Mouse (Mus musculus): ENCODE results near the gene Ss18l2. TPM values are rescaled to one million over a fixed set of nuclear protein-coding genes. Genes with fewer than 3 reads are reported as not detected.

Ss18l2 gene
- polyA plus RNA-seq, 2 experiments: 73.7 to 143 TPM

GRCm38 (mm10) chr9:121752774-121753173 lies 42.6 kb downstream of the Ss18l2 start:
- H3K27me3 ChIP-seq (ENCODE audit: control insufficient read depth, insufficient read depth, low read length): no peaks in the 10 kb centered on the region
- H3K4me3 ChIP-seq (replicated peaks; ENCODE audit: low read length): no peak overlapping the region
- no peak overlapping the region for H3K27ac ChIP-seq (replicated peaks; ENCODE audit: low read depth, low read length)
- peaks cover 89% of the 10 kb centered on the region for H3K36me3 ChIP-seq (ENCODE audit: control insufficient read depth, insufficient read depth, low read length)
- DNase-seq (ENCODE audit: low spot score): no peak
- H3K9me3 ChIP-seq (ENCODE audit: control insufficient read depth, low read length): no peaks in the 10 kb centered on the region
- no peak for ATAC-seq (ENCODE audit: low FRiP score, low read depth)
- H3K4me2 ChIP-seq (replicated peaks; ENCODE audit: low read depth, low read length, severe bottlenecking): no peak overlapping the region
- WGBS: 93% methylated on average over 9 of the region's 9 CpGs
- peaks cover 2% of the 10 kb centered on the region; the same call in 1 of the 2 replicates for H3K4me1 ChIP-seq (ENCODE audit: control insufficient read depth, insufficient read depth, low read length)
- no peak for TF ChIP-seq POLR2A (IDR thresholded peaks at IDR 0.05; ENCODE audit: borderline replicate concordance, extremely low read depth, insufficient read depth, insufficient read length)
- H3K9ac ChIP-seq (ENCODE audit: low read depth, low read length, severe bottlenecking): no peak overlapping the region

- Histone ChIP-seq H3K4me3 (replicated peaks; ENCODE audit: low read length) (no peak overlapping the region), H3K4me1 (ENCODE audit: control insufficient read depth, insufficient read depth, low read length) (peaks cover 14% of the 10 kb centered on the region), H3K36me3 (ENCODE audit: control insufficient read depth, insufficient read depth, low read length) (peaks cover 70% of the 10 kb centered on the region), H3K4me2 (replicated peaks; ENCODE audit: low read depth, low read length, severe bottlenecking) (no peak overlapping the region), H3K9me3 (ENCODE audit: control insufficient read depth, low read length) (no peaks in the 10 kb centered on the region), H3K27ac (replicated peaks; ENCODE audit: low read depth, low read length) (no peak overlapping the region), H3K27me3 (ENCODE audit: control insufficient read depth, insufficient read depth, low read length) (no peaks in the 10 kb centered on the region), H3K9ac (ENCODE audit: low read depth, low read length, severe bottlenecking) (no peak overlapping the region)
- no peak for ATAC-seq (ENCODE audit: low FRiP score, low read depth)
- TF ChIP-seq POLR2A (IDR thresholded peaks at IDR 0.05; ENCODE audit: borderline replicate concordance, extremely low read depth, insufficient read depth, insufficient read length): no peak
- WGBS: 82% methylated on average over 3 of the region's 3 CpGs
- DNase-seq (ENCODE audit: low spot score): no peak
Measured at GRCm38 (mm10) chr9:121754624-121755023, 44.5 kb downstream of the Ss18l2 start.

GRCm38 (mm10) chr9:121756785-121757184 lies 46.7 kb downstream of the Ss18l2 start:
- ATAC-seq (ENCODE audit: low FRiP score, low read depth) (no peak), DNase-seq (ENCODE audit: low spot score) (no peak)
- 77% methylated on average over 3 of the region's 3 CpGs for whole genome bisulfite sequencing
- no peak overlapping the region for H3K4me2 ChIP-seq (replicated peaks; ENCODE audit: low read depth, low read length, severe bottlenecking)
- peaks cover 49% of the 10 kb centered on the region for H3K36me3 ChIP-seq (ENCODE audit: control insufficient read depth, insufficient read depth, low read length)
- H3K9ac ChIP-seq (ENCODE audit: low read depth, low read length, severe bottlenecking): no peak overlapping the region; the same call in 1 of the 2 replicates
- H3K9me3 ChIP-seq (ENCODE audit: control insufficient read depth, low read length): no peaks in the 10 kb centered on the region
- H3K4me3 ChIP-seq (replicated peaks; ENCODE audit: low read length): no peak overlapping the region
- no peak for TF ChIP-seq POLR2A (IDR thresholded peaks at IDR 0.05; ENCODE audit: borderline replicate concordance, extremely low read depth, insufficient read depth, insufficient read length)
- H3K27ac ChIP-seq (replicated peaks; ENCODE audit: low read depth, low read length): peak overlapping the region; percentile 95; the same call in 1 of the 2 replicates
- H3K4me1 ChIP-seq (ENCODE audit: control insufficient read depth, insufficient read depth, low read length): peaks cover 26% of the 10 kb centered on the region
- no peaks in the 10 kb centered on the region for H3K27me3 ChIP-seq (ENCODE audit: control insufficient read depth, insufficient read depth, low read length)

- WGBS: 46% methylated on average over 3 of the region's 3 CpGs
- ATAC-seq (ENCODE audit: low FRiP score, low read depth) (no peak), DNase-seq (ENCODE audit: low spot score) (peak; percentile 66)
- Histone ChIP-seq H3K9me3 (ENCODE audit: control insufficient read depth, low read length) (no peaks in the 10 kb centered on the region), H3K27ac (replicated peaks; ENCODE audit: low read depth, low read length) (peak overlapping the region; percentile 95), H3K27me3 (ENCODE audit: control insufficient read depth, insufficient read depth, low read length) (no peaks in the 10 kb centered on the region), H3K4me2 (replicated peaks; ENCODE audit: low read depth, low read length, severe bottlenecking) (peak overlapping the region; percentile 84; the same call in 1 of the 2 replicates), H3K4me1 (ENCODE audit: control insufficient read depth, insufficient read depth, low read length) (peaks cover 26% of the 10 kb centered on the region), H3K4me3 (replicated peaks; ENCODE audit: low read length) (no peak overlapping the region), H3K36me3 (ENCODE audit: control insufficient read depth, insufficient read depth, low read length) (peaks cover 44% of the 10 kb centered on the region), H3K9ac (ENCODE audit: low read depth, low read length, severe bottlenecking) (no peak overlapping the region; the same call in 1 of the 2 replicates)
- TF ChIP-seq POLR2A (IDR thresholded peaks at IDR 0.05; ENCODE audit: borderline replicate concordance, extremely low read depth, insufficient read depth, insufficient read length): no peak
Measured at GRCm38 (mm10) chr9:121757432-121757831, 47.3 kb downstream of the Ss18l2 start.

GRCm38 (mm10) chr9:121757835-121758814 lies 48.0 kb downstream of the Ss18l2 start:
- Histone ChIP-seq H3K4me2 (replicated peaks; ENCODE audit: low read depth, low read length, severe bottlenecking) (peak overlapping the region; percentile 84), H3K9ac (ENCODE audit: low read depth, low read length, severe bottlenecking) (peak overlapping the region; percentile 97), H3K4me1 (ENCODE audit: control insufficient read depth, insufficient read depth, low read length) (peaks cover 26% of the 10 kb centered on the region), H3K4me3 (replicated peaks; ENCODE audit: low read length) (peak overlapping the region; percentile 90), H3K36me3 (ENCODE audit: control insufficient read depth, insufficient read depth, low read length) (peaks cover 45% of the 10 kb centered on the region), H3K27me3 (ENCODE audit: control insufficient read depth, insufficient read depth, low read length) (no peaks in the 10 kb centered on the region), H3K9me3 (ENCODE audit: control insufficient read depth, low read length) (no peaks in the 10 kb centered on the region), H3K27ac (replicated peaks; ENCODE audit: low read depth, low read length) (peak overlapping the region; percentile 95)
- DNase-seq (ENCODE audit: low spot score) (peak; percentile 81), ATAC-seq (ENCODE audit: low FRiP score, low read depth) (peak; percentile 36)
- no peak for TF ChIP-seq POLR2A (IDR thresholded peaks at IDR 0.05; ENCODE audit: borderline replicate concordance, extremely low read depth, insufficient read depth, insufficient read length)
- 24% methylated on average over 10 of the region's 10 CpGs for WGBS
